Comparison of ENCODE assay signal across 16 mouse cellular contexts in genomic region chr17:81898984-81899383, GRCm38 (mm10).
"Had no signal": no experiment of that assay in that cellular context is flagged by ENCODE, and none has a peak within 500 bp of the region (broad histone marks: within the 10 kb centered on the region; RNA-seq: fewer than 3 reads in every experiment).

No protein-coding gene starts in this region.

- ATAC-seq: midbrain, embryonic 15.5 days had no signal

- H3K9ac ChIP-seq: liver, embryonic 13.5 days; midbrain, embryonic 15.5 days had no signal

- H3K27me3 ChIP-seq: liver, embryonic 13.5 days; midbrain, embryonic 15.5 days had no signal

- H3K27ac ChIP-seq: liver, embryonic 13.5 days; midbrain, embryonic 15.5 days; stomach, postnatal 0 days had no signal

- H3K4me1 ChIP-seq: liver, embryonic 13.5 days; midbrain, embryonic 15.5 days had no signal

- H3K4me3 ChIP-seq: liver, embryonic 13.5 days; midbrain, embryonic 15.5 days had no signal

- H3K36me3 ChIP-seq: liver, embryonic 13.5 days; midbrain, embryonic 15.5 days had no signal

- DNase-seq: kidney, adult 18-20 months; kidney, postnatal 10 days; kidney, postnatal 4 days; layer of hippocampus, adult 9-11 months; liver, embryonic 13.5 days; lung, adult 2 months; lung, postnatal 14 days; lung, postnatal 4 days; right cerebral cortex, adult 18-20 months; right cerebral cortex, postnatal 14 days; right cerebral cortex, postnatal 4 days; thymus, adult 2 months; thymus, postnatal 14 days; thymus, postnatal 4 days had no signal

- H3K9me3 ChIP-seq: liver, embryonic 13.5 days; midbrain, embryonic 15.5 days had no signal
